Mouse (Mus musculus) testis, adult 2 months (tissue): ENCODE results near the gene Asb4.

Experiments used
- CTCF ChIP-seq: fragments of 200-500 bp; IDR thresholded peaks from 2 replicates; pipeline ENCODE4 v1.5.1; 2012; ENCODE audit warnings: low read depth, mild to moderate bottlenecking, inconsistent platforms, low read length, moderate library complexity; ENCODE audit not compliant: control insufficient read depth, insufficient read depth, insufficient replicate concordance
- POLR2A ChIP-seq: fragments of 200-500 bp; IDR thresholded peaks from 2 replicates; pipeline ENCODE4 v1.6.1; 2012; ENCODE audit warnings: low read depth, mild to moderate bottlenecking, inconsistent platforms, low read length, moderate library complexity; ENCODE audit not compliant: control insufficient read depth

GRCm38 (mm10) chr6:5384178-5384490, 948 bp downstream of the Asb4 start:
- TF ChIP-seq CTCF (no peak), POLR2A (no peak)
